Comparison of ENCODE assay signal across 20 mouse cellular contexts in the genomic region with DNA sequence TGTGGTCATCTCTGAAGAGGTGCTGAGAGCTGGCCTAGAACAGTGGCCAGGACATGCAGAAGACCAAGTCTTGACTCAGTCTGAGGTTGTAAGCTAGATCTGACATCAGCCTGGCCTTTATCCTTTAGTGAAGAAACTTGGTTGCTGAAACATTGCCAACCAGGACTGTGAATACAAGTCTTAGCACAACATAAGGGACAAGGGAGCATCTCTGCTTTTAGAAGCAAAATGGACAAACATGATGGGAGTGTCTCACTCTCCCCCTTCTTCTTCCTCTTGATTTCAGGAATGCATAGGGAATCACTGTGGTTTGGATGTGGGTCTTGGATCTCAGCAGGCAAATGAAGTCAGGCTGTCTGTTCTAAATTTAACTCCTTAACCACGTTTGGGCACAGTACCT.
"Had no signal": no experiment of that assay in that cellular context is flagged by ENCODE, and none has a peak within 500 bp of the region (broad histone marks: within the 10 kb centered on the region; RNA-seq: fewer than 3 reads in every experiment).

No protein-coding gene starts in this region.

- H3K27me3 ChIP-seq: kidney, embryonic 15.5 days; limb, embryonic 12.5 days; limb, embryonic 15.5 days; liver, embryonic 13.5 days; neural tube, embryonic 13.5 days had no signal

- DNase-seq: kidney, adult 11 months; kidney, adult 8-10 months; kidney, postnatal 10 days; kidney, postnatal 36 days; layer of hippocampus, postnatal 36 days; left cerebral cortex, postnatal 4 days; liver, embryonic 13.5 days; lung, adult 2 months; lung, postnatal 14 days; lung, postnatal 4 days; midbrain, embryonic 14.5 days; thymus, adult 2 months; thymus, postnatal 25 days had no signal

- H3K4me3 ChIP-seq: kidney, embryonic 15.5 days; left cerebral cortex, adult 2 months; limb, embryonic 12.5 days; limb, embryonic 15.5 days; liver, embryonic 13.5 days; neural tube, embryonic 13.5 days had no signal

- H3K27ac ChIP-seq: kidney, embryonic 15.5 days; left cerebral cortex, adult 2 months; limb, embryonic 12.5 days; limb, embryonic 15.5 days; liver, embryonic 13.5 days; neural tube, embryonic 13.5 days; stomach, postnatal 0 days had no signal

- H3K4me2 ChIP-seq: kidney, embryonic 15.5 days; limb, embryonic 12.5 days; limb, embryonic 15.5 days; liver, embryonic 13.5 days; midbrain, embryonic 11.5 days; neural tube, embryonic 13.5 days had no signal

- H3K36me3 ChIP-seq: kidney, embryonic 15.5 days; limb, embryonic 12.5 days; limb, embryonic 15.5 days; liver, embryonic 13.5 days; neural tube, embryonic 13.5 days had no signal

- H3K9me3 ChIP-seq: kidney, embryonic 15.5 days; limb, embryonic 12.5 days; limb, embryonic 15.5 days; liver, embryonic 13.5 days; neural tube, embryonic 13.5 days had no signal

- H3K9ac ChIP-seq: kidney, embryonic 15.5 days; limb, embryonic 12.5 days; limb, embryonic 15.5 days; liver, embryonic 13.5 days; neural tube, embryonic 13.5 days had no signal

- H3K4me1 ChIP-seq: kidney, embryonic 15.5 days; limb, embryonic 12.5 days; limb, embryonic 15.5 days; liver, embryonic 13.5 days; neural tube, embryonic 13.5 days had no signal
